Mouse (Mus musculus) testis, postnatal 14 days (tissue): ENCODE data around the gene Cd2.
A peak's percentile ranks its signal among the peaks of the same experiment; 100 is the strongest.

Source experiments
- DNase-seq: peaks from one replicate; pipeline ENCODE4 v3.0.0; 2021; ENCODE audit warnings: low spot score

Cd2 gene

GRCm38 (mm10) chr3:101287911-101288311, at the start of gene Cd2:
Cd2 (minus strand) TSS chr3:101287939.
- no peak for DNase-seq

DNA sequence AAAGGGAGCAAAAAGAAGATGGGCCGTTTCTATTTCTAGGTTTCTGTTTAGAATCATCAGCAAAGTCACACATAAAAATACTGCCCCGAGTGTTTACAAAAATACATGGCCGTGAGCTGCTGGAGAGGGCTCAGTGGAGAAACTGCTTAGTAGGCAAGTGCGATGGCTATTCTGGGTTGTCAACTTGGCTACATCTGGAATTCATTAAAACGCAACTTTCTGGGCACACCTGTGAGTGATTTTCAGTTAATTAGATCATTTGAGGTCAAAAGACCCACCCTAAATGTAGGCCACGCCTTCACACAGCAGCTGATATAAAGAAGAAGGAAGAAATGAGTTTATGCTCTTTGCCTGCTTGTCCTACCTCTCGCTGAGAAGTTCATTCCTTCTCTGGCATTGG, 40.9 kb upstream of the Cd2 start:
- no peak for DNase-seq

- no peak for DNase-seq
These were observed 39.5 kb upstream of the Cd2 start for GRCm38 (mm10) chr3:101327248-101327647.

GRCm38 (mm10) chr3:101322437-101322836, 34.7 kb upstream of the Cd2 start:
- no peak for DNase-seq

DNA sequence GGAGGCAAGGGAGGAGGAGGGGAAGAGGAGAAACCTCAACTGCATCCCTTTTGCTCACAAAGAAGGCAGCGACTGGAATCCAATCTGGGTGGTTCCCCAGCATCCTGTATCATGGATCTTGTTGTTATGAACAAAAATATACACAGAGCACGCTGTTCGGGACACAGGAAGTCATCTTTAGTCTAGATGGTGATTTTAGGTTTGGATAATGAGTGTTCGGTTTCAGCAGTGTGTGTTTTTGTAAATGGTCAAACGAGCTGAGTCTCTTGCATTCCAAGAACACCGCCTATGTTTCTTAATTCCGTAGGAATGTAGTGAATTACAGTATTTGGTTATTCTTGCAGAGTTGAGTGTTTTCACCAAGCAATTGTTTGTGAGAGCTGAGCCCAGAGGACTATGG, 33.1 kb upstream of the Cd2 start:
- no peak for DNase-seq

- no peak for DNase-seq
These were observed 30.9 kb upstream of the Cd2 start for GRCm38 (mm10) chr3:101318516-101319170.

DNA sequence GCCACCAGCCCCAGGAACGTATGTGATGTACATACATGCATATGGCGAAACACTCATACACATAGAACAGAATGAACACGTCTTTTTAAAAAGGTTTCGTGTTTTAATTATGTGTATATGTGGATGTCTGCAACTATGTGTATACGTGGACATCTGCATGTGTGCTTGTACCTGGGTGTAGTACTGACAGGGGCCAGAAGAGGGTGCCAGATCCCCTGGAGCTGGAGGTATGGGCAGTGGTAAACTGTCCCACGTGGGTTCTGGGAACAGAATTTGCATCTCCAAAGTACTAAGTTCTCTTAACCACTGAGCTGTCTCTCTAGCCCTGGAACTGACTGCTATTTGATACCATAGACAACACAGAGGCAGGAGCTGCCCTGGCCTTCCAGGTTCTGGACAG, 30.4 kb upstream of the Cd2 start:
- DNase-seq, result no peak

DNA sequence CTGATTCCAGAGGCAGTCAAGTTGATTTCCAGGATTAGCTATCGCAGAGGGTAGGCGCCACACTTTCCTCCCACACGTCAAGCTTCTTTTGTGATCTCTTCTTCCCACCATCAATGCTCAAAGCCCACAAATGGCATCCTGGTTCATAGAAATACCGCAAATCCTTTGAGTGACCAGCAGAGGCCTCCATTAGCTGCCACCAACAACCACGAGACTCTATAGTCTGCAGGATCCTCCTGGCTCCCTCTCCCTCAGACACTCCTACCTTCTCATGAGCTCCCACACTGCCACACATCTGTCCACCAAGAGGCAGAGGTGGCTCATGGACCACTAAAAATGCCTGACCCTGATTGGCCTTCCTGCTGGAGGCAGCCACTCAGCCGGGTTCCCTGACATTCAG, 27.2 kb upstream of the Cd2 start:
- no peak for DNase-seq

GRCm38 (mm10) chr3:101313266-101314051, 25.7 kb upstream of the Cd2 start:
- DNase-seq, result no peak

DNA sequence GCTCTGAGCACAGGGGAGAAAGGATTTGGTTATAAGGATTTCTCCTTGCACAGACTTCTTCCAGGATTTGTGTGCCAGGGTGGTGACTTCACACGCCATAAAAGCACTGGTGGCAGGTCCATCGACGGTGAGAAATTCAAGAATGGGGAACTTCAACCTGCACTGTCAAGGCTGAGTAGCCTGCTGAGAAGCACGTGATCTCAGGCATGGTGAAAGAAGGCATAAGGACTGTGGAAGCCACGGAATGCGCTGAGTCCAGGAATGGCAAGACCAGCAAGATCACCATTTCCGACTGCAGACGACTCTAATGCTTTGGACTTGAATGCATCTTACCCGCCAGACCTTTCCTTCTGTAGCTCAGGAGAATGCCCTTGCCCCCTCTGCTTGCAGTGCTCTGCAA, 23.2 kb upstream of the Cd2 start:
- no peak for DNase-seq

- no peak for DNase-seq
These were observed 21.9 kb upstream of the Cd2 start for GRCm38 (mm10) chr3:101309626-101310025.

DNA sequence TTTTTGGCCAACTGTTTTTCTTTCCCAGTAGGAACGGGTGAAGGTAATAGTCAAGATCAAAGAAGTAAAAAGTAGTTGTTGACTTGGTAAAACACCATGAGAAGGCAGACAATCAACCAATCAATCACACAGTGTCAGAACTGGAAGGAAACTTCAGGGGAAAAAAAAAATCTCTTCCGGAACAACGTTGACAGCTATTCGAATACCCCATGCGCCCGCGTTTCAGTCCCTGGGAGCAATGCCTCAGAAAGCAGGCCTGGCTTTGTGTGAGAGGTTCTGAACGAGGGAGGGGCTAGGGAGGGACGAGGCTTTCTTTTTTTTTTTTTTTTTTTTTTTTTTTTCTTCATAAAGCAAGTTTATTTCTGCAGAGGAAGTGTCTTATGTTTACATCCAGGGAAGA, 18.4 kb upstream of the Cd2 start:
- no peak for DNase-seq

DNA sequence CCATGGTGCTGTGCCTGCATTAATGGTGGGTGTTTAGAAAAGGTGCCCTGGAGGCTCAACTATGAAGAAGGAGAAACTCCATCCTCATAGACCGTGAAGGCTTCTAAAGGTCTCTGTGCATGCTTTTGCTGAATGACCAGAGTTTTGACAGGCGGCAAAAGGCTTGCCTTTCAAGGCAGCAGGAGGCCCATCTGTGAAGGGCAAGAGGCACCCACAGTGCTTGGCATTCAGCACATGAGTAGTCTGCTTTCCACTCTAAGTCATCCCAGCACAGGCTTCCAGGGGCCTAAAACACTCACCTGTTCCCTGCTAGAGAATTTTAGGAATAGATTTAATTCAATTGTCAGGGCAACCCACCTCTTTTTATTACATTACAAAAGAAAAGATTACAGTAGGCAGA, 17.3 kb upstream of the Cd2 start:
- DNase-seq, result no peak

GRCm38 (mm10) chr3:101304156-101304555, 16.4 kb upstream of the Cd2 start:
- DNase-seq, result peak; percentile 43

DNA sequence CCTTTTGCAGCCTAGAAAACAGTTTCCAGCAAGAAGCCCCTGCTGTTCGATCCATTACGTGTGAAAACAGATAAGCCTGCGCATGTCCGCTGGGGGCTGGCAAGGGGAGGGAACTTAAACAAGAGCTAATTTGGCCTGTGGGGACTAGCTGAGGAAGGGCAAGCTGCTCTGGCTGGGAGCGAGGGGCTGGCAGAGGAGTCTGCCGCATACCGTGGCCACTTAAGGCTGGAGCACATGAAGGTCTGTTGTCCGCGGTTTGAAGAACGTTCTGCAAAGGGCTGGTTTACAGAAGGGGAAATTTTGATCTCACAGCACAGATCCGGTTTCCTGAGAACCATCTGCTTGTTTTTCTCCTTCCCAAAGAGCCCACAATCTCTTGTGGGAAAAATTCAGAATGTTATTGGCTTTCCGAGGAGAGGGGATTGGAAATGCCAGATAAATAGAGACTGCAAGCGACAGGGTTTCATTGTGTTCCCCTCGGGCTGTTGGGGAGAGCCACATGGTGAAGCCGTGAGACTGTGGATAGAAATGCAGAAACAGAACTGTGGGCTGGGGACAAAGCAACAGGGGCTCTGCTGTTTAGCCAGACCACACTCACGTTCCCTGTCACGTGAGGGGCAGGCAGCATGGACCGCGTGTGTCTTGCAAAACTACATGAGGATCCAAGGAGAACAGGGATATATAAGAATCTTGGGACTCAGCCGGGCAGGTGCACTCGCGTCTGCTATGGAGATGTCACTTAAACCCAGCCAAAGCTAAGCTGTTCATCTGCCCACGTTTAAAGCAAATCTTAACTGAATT, 12.7 kb upstream of the Cd2 start:
- DNase-seq, result no peak

GRCm38 (mm10) chr3:101299591-101299990, 11.9 kb upstream of the Cd2 start:
- DNase-seq, result no peak

DNA sequence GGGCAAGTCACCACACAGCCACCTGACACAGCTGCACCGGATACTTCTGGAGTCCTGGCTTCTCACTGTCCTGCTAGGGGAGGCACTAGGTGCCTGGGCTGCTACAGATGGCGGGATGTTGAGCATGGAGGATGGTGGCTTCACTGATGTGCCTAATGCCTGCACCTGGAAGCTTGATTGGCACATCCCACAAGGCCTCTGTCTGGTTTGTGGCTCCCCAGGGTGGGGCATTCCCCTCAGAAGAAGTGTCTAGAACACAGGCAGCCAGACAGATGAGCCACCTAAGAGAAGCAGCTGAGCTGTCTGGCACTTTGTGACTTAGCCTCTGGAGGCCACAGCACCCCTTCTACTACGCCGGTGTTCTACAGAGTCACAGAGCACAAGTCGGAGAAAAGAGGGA, 9.5 kb upstream of the Cd2 start:
- no peak for DNase-seq

DNA sequence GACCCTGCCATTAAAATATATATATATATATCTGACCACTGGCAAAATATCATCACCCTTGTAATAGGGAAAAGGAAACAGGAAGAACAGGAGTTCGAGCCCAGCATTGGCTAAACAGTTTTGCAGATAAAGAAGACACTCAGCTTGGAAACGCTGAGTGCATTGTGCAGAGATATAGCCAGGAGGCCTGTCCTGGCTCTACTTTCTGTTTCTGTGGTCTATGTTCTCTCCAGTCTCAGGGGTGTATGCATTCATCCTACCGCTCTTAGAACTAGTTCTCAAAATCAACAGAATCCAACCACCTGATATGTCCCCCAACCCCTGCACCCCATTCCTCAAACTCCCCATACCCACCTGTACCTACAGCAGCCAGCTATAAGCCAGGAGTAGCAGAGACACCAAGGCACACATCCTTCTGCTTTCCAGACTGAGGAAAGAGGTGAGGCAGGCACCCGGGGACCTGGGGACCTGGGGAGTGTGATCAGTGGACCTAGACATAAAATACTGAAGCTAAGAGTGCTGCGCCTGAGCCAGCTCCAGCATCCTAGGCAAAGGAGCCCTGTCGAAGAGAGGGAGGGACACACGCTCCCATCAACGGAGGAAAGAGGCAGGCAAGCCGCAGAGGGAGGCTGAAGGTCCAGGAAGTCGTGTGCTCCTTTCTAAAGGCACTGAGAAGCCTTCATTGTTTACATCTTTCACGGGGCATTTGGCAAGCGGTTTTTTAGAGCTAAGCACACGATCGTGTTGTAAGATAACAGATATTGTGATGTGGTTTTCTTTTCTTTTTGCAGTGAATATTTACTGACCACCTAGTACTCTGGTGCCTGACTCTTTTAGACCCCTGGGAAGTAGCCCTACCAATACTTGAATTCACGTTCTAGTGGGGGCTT, 8.4 kb upstream of the Cd2 start:
- DNase-seq, result no peak

DNA sequence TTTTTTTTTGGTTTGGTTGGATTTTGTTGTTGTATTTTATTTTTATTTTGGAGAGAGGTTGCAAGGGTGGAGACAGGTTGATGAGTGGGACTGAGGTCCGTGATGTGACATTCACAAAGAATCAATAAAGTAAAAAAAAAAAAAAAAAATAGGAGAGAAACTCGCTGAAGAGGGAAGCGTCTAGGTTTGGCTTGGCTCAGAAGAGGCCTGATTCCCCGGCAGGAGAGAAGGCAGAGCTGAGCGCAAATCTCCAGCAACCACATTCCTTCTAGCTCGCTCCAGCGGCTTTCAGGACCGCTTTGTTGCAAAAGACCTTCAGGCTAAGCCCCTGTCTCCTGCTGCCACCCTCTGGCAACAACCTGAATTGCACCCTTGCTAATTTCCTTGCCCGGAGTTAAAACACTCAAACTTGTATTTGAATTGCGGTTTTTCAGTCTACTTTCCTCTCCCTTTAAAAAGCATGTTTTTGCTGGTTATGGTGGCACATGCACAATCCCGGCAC, 7.7 kb upstream of the Cd2 start:
- DNase-seq, result peak; percentile 77

GRCm38 (mm10) chr3:101294487-101295365, 7.0 kb upstream of the Cd2 start:
- no peak for DNase-seq
